Mouse (Mus musculus): Measurements from ENCODE around the gene Itpk1.
A peak's percentile ranks its signal among the peaks of the same experiment; 100 is the strongest.

The Itpk1 gene

DNA sequence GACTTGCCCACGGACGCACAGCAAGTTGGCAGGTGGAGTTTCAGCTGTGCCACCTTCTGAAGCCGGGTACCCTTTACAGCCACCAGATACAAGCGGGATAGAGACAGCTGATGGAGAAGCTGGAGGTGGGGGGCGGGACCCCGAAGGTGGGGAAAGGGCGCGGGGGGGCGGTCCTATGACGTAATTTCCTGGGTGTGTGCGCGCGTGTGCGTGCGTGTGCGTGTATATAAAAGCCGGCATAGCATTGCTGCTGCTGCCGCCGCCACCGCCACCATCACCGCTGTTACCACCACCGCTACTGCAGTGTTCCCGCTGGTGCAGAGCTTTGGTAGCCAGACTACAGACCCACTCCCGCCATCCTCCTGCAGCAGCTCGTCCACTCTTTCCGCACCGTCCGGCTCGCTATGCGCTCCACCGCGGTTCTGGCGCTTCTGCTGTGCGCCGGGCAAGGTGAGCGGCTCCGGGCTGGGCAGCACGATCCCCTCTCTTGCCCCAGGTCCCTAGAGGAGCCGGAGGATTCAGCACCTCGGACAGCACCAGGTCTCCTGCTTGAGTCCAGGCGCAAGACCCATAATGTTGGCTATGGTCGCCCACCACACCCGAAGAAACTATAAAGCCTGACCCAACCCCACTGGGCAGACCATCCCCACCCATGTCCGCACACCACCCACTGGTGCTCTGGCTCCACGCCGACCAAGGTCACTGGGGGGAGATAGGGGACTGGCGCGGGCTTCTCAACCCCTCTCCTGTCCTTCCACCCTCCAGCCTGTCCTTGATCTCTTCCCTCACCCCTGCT, 149.8 kb downstream of the Itpk1 start, which contains the start of gene Chga:
Chga (plus strand) TSS at position 249 of the 796 bp plus-strand sequence.
- DNase-seq (ENCODE audit: low read depth, low spot score), result peak; percentile 92

DNA sequence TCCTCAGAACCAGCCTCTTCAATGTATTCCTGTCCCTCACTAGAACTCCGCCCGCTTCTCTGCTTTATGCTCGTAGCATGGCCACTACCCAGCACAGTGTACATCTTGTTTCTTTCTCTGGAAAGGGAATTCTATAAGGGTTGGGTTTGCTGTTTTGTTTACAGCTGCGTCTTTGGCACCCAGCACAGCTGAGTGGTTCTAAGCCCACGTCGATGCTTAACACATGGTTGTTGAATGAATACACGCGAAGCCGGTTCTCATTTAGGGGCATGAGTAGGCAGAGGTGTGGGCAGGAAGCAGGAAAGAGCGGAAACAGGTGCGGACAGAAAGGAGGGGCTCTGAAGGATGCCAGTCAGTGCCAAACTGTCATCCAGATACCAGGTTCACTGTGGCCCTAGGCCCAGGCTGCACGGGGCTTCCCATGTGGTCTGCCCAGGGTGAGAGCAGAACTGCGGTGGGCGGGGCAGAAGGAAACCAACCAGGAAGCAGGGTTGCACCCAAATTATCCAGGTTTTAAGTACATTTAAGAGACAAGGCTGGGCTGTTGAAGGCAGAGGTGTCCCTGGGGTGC, 150.9 kb downstream of the Itpk1 start:
- DNase-seq (ENCODE audit: low read depth, low spot score), result no peak

DNA sequence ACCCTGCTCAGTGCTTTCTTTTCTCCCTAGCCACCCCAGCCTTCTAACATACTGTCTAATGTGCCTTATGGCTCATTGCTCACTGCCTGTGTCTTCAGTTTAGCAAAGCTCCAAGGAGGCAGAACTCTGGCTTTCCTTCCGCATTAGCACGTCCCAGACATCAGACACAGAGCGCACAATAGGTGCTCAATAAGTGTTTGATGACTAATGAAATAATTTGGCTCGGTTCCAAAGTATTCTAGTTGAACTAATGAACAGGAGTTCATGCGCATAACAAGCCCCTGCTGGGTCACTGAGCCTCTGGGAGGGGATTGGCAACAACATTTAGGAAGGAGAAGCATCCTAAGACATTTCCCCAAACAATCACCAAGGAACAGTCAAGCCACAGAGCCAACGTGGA, 152.7 kb downstream of the Itpk1 start:
- DNase-seq (ENCODE audit: low read depth, low spot score), result no peak

DNA sequence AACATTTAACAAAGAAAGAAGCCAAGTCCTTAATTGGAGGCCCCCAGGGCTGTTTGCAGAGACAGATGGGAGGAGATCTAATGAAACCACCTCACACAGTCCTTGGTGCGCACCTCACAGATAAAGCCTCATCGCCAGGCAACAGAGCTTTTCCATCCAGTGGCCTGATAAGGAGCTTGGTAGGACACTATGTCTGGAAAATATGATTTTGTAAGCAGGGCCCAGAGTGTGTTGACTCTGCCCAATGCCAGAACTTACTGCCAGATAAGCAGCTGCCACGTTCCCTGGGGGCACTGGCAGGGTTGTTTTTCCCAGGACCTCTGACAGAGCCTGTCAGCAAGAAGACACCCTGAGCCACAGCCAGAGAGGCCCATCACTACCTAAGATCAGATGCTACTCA, 153.5 kb downstream of the Itpk1 start:
- no peak for DNase-seq (ENCODE audit: low read depth, low spot score)

DNA sequence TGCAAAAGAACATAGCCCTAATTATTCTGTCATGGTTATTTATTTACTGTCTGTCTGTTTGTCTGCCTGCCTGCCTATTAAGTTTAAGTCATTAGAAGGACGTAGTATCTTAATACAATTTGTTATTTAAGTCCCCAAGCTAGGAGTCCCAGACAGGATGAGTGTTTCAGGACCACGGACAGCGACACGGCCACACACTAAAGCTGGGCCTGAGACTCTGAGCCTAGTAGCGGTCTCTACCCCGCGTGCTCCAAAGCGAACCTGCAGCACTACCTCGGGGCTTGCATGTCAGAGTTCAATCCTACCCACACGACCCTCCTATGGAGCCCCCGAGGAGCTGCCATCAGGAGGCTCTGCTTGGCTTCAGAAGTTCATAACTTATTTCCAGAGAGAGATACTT, 154.2 kb downstream of the Itpk1 start:
- peak; percentile 87 for DNase-seq (ENCODE audit: low read depth, low spot score)

DNA sequence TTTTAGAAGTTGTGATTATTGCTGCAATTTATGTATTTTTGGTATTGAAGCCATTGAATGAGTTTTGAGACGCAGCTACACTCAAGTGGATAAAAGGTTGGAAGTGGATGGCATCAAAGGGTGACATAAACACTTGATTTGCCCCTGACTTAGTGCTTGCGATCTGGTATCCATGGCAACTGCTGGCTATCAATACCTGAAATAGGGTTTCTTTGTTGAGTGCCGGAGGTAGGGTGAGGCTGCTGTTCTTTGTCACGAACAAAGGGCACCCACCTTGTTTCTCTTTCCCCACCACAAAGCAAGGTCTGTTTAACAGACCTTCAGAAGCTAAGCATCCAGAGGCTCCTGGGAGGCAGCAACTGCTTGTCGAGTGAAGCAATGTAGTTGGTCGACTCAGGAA, 159.6 kb downstream of the Itpk1 start:
- peak; percentile 64 for DNase-seq (ENCODE audit: low read depth, low spot score)

DNA sequence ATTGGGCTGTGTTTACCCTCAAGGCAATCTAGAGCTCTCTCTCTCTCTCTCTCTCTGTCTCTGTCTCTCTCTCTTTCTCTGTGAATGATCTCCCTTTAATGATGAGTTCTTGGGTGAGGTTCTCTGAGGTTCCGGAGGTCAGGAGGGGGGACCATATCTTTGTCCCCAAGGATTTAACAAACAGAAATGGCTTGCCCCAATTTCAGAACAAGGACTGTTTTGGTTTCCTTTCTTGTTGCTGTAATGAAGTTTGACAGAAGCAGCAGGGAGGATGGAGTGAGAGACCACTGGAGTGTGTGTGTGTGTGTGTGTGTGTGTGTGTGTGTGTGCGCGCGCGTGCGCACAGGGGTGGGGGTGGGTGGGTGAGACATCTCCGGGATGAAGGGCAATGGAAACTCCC, 163.6 kb downstream of the Itpk1 start:
- no peak for DNase-seq (ENCODE audit: low read depth, low spot score)

DNA sequence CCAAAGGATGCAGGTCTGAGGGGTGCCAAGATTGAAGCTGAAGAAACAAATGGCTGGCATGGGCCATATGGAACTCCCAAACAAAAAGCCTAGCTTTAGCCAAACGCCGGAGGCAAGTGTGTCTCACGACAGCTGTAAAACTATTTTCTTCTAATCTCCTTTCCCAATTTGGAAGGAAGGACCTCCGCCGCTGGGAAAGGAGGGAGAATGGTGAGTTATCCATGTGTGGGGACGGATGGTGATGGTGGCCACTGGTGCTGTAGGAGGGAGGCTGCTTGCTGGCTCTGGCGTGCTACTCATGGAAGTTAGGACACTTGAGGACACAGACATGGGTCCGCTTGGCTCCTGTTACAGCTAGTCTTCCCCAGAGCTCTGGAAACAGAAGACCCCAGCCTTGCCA, 164.5 kb downstream of the Itpk1 start:
- no peak for DNase-seq (ENCODE audit: low read depth, low spot score)

DNA sequence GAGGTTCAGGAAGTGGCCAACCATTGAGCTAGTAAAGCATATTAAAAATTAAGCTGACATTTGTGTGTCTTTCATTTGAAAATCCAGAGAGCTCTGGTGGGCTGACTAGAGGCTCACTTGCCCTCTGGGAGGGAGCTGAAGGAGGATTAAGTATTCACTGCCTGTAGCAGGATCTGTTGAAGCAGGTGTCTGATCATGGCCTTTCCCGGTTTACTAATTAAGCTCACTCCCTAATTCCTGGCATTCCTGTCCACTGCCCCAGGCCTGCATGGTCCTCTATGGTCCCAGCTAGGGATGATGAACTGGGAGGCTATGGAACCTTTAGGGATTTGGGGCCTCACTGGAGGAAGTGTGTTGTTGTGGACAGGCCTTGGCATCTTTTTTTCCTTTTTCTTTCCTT, 168.9 kb downstream of the Itpk1 start:
- peak; percentile 42 for DNase-seq (ENCODE audit: low read depth, low spot score)

DNA sequence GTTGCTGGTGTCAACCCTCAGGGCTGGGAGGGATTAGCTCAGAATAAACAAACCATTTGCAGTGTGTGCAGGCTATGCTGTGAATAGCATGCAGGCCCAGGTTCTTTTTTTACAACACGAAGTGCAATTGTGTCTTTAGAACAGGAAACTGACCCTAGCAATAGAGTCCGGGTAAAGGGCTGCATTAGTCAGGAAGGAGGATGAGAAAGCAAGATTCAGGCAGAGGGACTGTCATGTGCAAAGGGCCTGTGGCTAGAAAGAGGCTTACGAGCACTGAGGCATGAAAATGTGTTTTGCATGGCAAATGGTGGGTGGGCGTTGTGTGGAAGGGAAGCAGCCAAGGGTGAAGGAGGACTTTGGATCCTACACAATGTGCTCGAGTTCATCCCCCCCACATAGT, 176.7 kb downstream of the Itpk1 start:
- DNase-seq (ENCODE audit: low read depth, low spot score), result no peak

DNA sequence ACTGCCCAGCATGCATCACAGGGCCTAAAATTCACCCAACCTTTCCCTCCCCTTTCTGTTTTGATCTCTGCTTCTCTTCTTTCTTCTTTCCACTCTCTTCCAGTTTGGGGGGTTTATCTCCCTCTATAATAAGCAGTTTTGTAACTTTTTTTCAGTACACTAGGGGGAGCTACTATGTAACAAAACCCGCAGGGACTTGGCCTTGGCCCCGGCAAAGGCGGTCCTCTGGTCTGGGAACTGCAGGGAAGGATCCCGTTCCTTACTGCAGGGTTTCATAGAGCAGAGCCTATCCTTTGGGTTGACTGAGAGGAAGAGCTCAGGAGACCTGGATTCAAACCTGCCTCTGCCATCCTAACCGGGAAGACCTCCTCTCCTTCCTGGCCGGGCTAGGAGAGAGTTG, 180.0 kb downstream of the Itpk1 start:
- DNase-seq (ENCODE audit: low read depth, low spot score), result peak; percentile 81

DNA sequence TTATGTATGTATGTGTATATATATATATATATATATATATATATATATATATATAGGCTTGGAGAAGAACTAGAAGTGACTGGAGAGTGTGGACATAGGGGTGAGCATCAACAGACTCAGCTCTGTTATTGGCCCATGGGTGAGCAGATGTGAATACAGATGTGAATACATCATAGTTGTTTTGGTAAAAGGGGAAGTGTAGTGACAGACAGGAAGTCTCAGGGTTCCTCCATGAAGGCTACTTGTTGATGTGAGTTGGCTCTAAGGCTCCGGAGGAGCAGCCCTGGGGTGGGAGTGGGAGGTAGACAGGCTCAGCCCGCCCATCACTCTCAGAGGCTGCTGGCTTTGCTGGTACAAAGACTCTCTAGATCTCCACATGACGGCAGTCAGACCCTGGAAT, 180.5 kb downstream of the Itpk1 start:
- no peak for DNase-seq (ENCODE audit: low read depth, low spot score)

DNA sequence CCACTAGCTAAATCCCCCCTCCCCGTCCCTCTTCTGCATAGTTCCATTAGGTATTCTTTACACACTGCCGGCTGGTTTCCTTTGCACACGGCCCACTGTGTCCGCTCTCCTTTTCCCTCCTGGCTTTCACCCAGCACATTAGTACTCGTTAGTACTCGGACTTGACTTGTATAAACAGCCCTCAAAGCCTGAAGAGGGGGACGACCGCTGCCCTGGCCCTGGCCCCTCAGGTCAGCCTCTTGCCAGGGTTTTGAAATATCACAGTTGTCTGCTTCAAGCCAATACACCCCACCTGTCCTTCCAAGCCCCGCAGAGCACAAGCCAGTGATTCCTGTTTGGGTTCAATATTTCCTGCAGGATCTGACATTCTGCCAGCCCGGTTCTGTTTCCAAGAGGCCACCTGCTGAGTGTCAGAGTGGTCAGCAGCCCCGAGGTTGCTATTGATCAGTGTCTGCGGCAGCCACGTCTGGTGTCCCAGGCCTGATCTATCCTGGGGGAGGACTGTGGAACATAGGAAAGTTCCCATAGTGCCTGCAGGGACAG, 182.9 kb downstream of the Itpk1 start:
- DNase-seq (ENCODE audit: low read depth, low spot score), result no peak

DNA sequence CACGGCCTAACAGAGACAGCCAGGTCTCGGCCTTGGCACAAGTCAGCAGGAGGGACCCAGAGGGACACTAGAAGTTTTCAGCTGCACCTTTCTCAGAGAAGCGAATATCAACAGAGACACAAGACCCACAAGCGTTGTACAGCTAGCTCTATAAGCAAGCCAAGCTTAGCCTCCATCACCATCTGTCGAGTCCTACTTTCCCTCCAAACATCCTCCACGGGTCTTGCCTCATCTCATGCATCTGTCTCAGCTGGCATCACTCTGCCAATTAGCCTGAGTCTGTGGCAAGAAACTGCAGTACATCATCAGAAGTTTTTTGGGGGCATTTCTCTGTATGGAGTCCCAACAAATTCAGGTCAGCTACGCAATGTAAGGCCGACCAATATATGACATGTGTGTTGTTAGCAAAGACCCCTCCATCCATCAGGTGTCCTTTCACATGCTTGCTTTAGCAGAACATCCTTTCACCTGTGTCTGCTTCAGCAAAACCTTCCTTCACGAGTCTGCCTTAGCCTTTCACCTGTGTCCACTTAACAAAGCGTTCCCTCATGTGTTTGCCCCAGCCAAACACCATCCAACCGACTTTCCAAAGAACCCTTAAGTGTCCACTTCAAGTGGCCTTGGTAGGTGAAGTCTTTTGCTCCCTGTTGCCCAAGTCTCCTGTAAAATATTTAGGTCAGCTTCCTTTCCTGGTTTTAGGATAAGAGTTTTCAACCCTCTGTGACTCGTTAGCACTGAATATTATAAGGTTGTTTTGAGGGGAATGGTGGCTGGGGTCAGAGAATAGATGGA, 184.6 kb downstream of the Itpk1 start:
- no peak for DNase-seq (ENCODE audit: low read depth, low spot score)

Data from ZHBTc4 (cell line).